Mouse (Mus musculus) CH12.LX (cell line): Measurements from ENCODE around the gene March4. TPM values are rescaled to one million over a fixed set of nuclear protein-coding genes. Genes with fewer than 3 reads are reported as not detected.

Experiments used
- DNase-seq: peaks from one replicate; pipeline ENCODE4 v3.0.0-alpha.2; 2013; ENCODE audit errors: extremely low read depth
- H3K27ac ChIP-seq: 2 replicates; pipeline ENCODE4 v1.5.1; 2012; ENCODE audit warnings: low read depth, mild to moderate bottlenecking, control low read depth, moderate library complexity; ENCODE audit not compliant: insufficient read depth
- H3K27me3 ChIP-seq: replicated peaks from 2 replicates; pipeline ENCODE3; 2012; ENCODE audit warnings: inconsistent platforms
- H3K36me3 ChIP-seq, 2 experiments: replicated peaks in 1 of 2; 2 replicates each; pipeline versions ENCODE3 to v1.6.1; 2012; ENCODE audit warnings: inconsistent platforms in 1 of 2, low read length in 1 of 2, mild to moderate bottlenecking in 1 of 2, mixed read lengths in 1 of 2, moderate library complexity in 1 of 2; ENCODE audit not compliant: control insufficient read depth in 1 of 2, insufficient read depth in 1 of 2
- H3K4me1 ChIP-seq, 2 experiments: 2 replicates each; pipeline ENCODE4 v1.6.1; 2012; ENCODE audit warnings: inconsistent platforms in 1 of 2, moderate library complexity in 1 of 2; ENCODE audit not compliant: insufficient read depth in 2 of 2, control insufficient read depth in 1 of 2
- H3K4me2 ChIP-seq: 2 replicates; pipeline ENCODE4 v1.6.1; 2012; ENCODE audit warnings: low read depth, mild to moderate bottlenecking, control low read depth; ENCODE audit not compliant: poor library complexity, insufficient read depth, severe bottlenecking
- H3K4me3 ChIP-seq, 3 experiments: fragments of 150-350 bp in 1 of 3; sonication (generic) in 1 of 3; replicated peaks in 1 of 3; 2 replicates each; pipeline versions ENCODE3 to v1.5.1; 2011 to 2012; ENCODE audit warnings: low read depth in 2 of 3, low read length in 2 of 3, mild to moderate bottlenecking in 2 of 3, moderate library complexity in 2 of 3, control low read depth in 1 of 3, improper control_type of control experiment in 1 of 3, inconsistent platforms in 1 of 3, mixed read lengths in 1 of 3; ENCODE audit not compliant: poor library complexity in 1 of 3
- H3K79me2 ChIP-seq: replicated peaks from 2 replicates; pipeline ENCODE4 v1.6.1; 2012; ENCODE audit warnings: mild to moderate bottlenecking, moderate library complexity; ENCODE audit not compliant: control insufficient read depth, poor library complexity, insufficient read depth, severe bottlenecking; ENCODE audit errors: extremely low read depth
- H3K9ac ChIP-seq: 2 replicates; pipeline ENCODE4 v1.6.1; 2012; ENCODE audit warnings: low read depth, mild to moderate bottlenecking, control low read depth, moderate library complexity; ENCODE audit not compliant: insufficient read depth
- H3K9me3 ChIP-seq: replicated peaks from 2 replicates; pipeline ENCODE3; 2012; ENCODE audit warnings: low read length, inconsistent platforms, mixed read lengths
- BHLHE40 ChIP-seq: IDR thresholded peaks from 2 replicates; pipeline ENCODE4 v1.6.1; 2011; ENCODE audit warnings: mild to moderate bottlenecking, low read depth, low read length, improper control_type of control experiment
- CTCF ChIP-seq, 2 experiments: IDR thresholded peaks in 1 of 2; conservative IDR thresholded peaks in 1 of 2; 2 replicates each; pipeline ENCODE4 v1.5.1; 2011 to 2012; ENCODE audit warnings: low read depth in 2 of 2, low read length in 2 of 2, improper control_type of control experiment in 1 of 2, inconsistent platforms in 1 of 2, mild to moderate bottlenecking in 1 of 2, moderate library complexity in 1 of 2
- E2F4 ChIP-seq: IDR thresholded peaks from 2 replicates; pipeline ENCODE4 v1.6.1; 2011; ENCODE audit warnings: low read depth, low read length, improper control_type of control experiment; ENCODE audit not compliant: insufficient replicate concordance
- ELF1 ChIP-seq: IDR thresholded peaks from 2 replicates; pipeline ENCODE4 v1.6.1; 2014; ENCODE audit warnings: low read depth, mild to moderate bottlenecking, inconsistent platforms, low read length, improper control_type of control experiment
- JUND ChIP-seq: conservative IDR thresholded peaks from 2 replicates; pipeline ENCODE4 v1.6.1; 2011; ENCODE audit warnings: low read depth, low read length, improper control_type of control experiment
- MAFK ChIP-seq: IDR thresholded peaks from 2 replicates; pipeline ENCODE4 v1.6.1; 2011; ENCODE audit warnings: low read length, improper control_type of control experiment; ENCODE audit not compliant: insufficient replicate concordance
- MAX ChIP-seq: IDR thresholded peaks from 2 replicates; pipeline ENCODE4 v1.6.1; 2011; ENCODE audit warnings: low read length, improper control_type of control experiment
- MAZ ChIP-seq: IDR thresholded peaks from 2 replicates; pipeline ENCODE4 v1.6.1; 2012; ENCODE audit warnings: low read depth, mild to moderate bottlenecking, inconsistent platforms, low read length, improper control_type of control experiment, moderate library complexity
- MYC ChIP-seq: IDR thresholded peaks from 2 replicates; pipeline ENCODE4 v1.6.1; 2011; ENCODE audit warnings: low read depth, mild to moderate bottlenecking, improper control_type of control experiment, low read length
- NRF1 ChIP-seq: IDR thresholded peaks from 2 replicates; pipeline ENCODE4 v1.6.1; 2014; ENCODE audit warnings: low read depth, mild to moderate bottlenecking, inconsistent platforms, low read length, improper control_type of control experiment, moderate library complexity
- PAX5 ChIP-seq: IDR thresholded peaks from 2 replicates; pipeline ENCODE4 v1.6.1; 2012; ENCODE audit warnings: low read length, inconsistent platforms, mixed read lengths
- POLR2AphosphoS2 ChIP-seq: IDR thresholded peaks from 2 replicates; pipeline ENCODE4 v1.6.1; 2011; ENCODE audit warnings: low read depth, low read length, improper control_type of control experiment
- RCOR1 ChIP-seq: conservative IDR thresholded peaks from 2 replicates; pipeline ENCODE4 v1.6.1; 2012; ENCODE audit warnings: low read depth, mild to moderate bottlenecking, inconsistent platforms, low read length, improper control_type of control experiment
- SMC3 ChIP-seq: IDR thresholded peaks from 2 replicates; pipeline ENCODE4 v1.6.1; 2011; ENCODE audit warnings: low read depth, low read length, improper control_type of control experiment
- USF2 ChIP-seq: conservative IDR thresholded peaks from 2 replicates; pipeline ENCODE4 v1.6.1; 2011; ENCODE audit warnings: low read depth, low read length, improper control_type of control experiment
- ZMIZ1 ChIP-seq: IDR thresholded peaks from 2 replicates; pipeline ENCODE4 v1.6.1; 2012; ENCODE audit warnings: low read depth, mild to moderate bottlenecking, inconsistent platforms, low read length, improper control_type of control experiment
- ZNF384 ChIP-seq: IDR thresholded peaks from 2 replicates; pipeline ENCODE4 v1.6.1; 2012; ENCODE audit warnings: low read depth, low read length, improper control_type of control experiment, inconsistent platforms
- dilution Hi-C: fragments of 300-500 bp; cut with MboI; formaldehyde crosslinking; loops from 2 replicates; pipeline ENCODE4 v1.14.3; 2020; ENCODE audit warnings: low sequenced_read_pairs; ENCODE audit not compliant: extremely low pct_unique_long_range_greater_than_20kb, extremely low pct_ligation_motif_present
- in situ Hi-C: fragments of 300-500 bp; cut with MboI; formaldehyde crosslinking; loops from 3 replicates; pipeline ENCODE4 v1.14.3; 2019; ENCODE audit warnings: low sequenced_read_pairs, low pct_ligation_motif_present, low pct_unique_long_range_greater_than_20kb, mixed read lengths
- polyA plus RNA-seq: library from polyadenylated mRNA; unstranded; fragments of >175 nt; gene quantifications from 2 replicates; pipeline ENCODE4 v1.2.1, GENCODE M21; 2012; ENCODE audit warnings: low read depth; ENCODE audit not compliant: insufficient read length
- total RNA-seq, 2 experiments: library from RNA; depleted of rRNA; stranded (reverse); fragments of 300-350 nt in 1 of 2; fragments of >200 nt in 1 of 2; gene quantifications; 2 replicates each; pipeline ENCODE4 v1.2.3; 2012 to 2014

The March4 gene
- total and polyA plus RNA-seq, 3 experiments = 0.04 TPM; not detected in 2

- Histone ChIP-seq H3K4me3 (no peak overlapping the region), H3K27me3 (no peaks in the 10 kb centered on the region), H3K4me1 (no peaks in the 10 kb centered on the region)
- TF ChIP-seq NRF1 (no peak), PAX5 (no peak), POLR2AphosphoS2 (no peak), MAFK (no peak), RCOR1 (no peak), MAX (no peak), ZNF384 (no peak), MAZ (no peak), BHLHE40 (no peak), CTCF (conservative IDR thresholded peaks at IDR 0.05 in 1 of 2, IDR thresholded peaks at IDR 0.05 in 1 of 2; ENCODE audit: low read depth in 2 of 2, low read length in 2 of 2) (no peak), USF2 (no peak), JUND (no peak)
- TF ChIP-seq, all 38 proteins: peak for 0
- Histone ChIP-seq H3K9ac (no peak overlapping the region), H3K79me2 (no peaks in the 10 kb centered on the region), H3K9me3 (no peaks in the 10 kb centered on the region), H3K4me2 (no peak overlapping the region), H3K36me3 (no peaks in the 10 kb centered on the region), H3K27ac (no peak overlapping the region)
- dilution Hi-C loops (no loop called here), in situ Hi-C loops (no loop called here)
- no peak for DNase-seq
Measured at GRCm38 (mm10) chr1:72406505-72407079, 130.1 kb downstream of the March4 start.

- in situ Hi-C loops (no loop called here), dilution Hi-C loops (no loop called here)
- Histone ChIP-seq H3K4me3 (no peak overlapping the region), H3K4me2 (no peak overlapping the region), H3K4me1 (peaks cover 0 to 7% of the 10 kb centered on the region in 2 experiments; a peak in 2 of 4 replicates), H3K9ac (no peak overlapping the region), H3K27me3 (no peaks in the 10 kb centered on the region), H3K9me3 (no peaks in the 10 kb centered on the region), H3K79me2 (no peaks in the 10 kb centered on the region), H3K36me3 (peaks cover 0 to 21% of the 10 kb centered on the region in 2 experiments), H3K27ac (no peak overlapping the region)
- DNase-seq = no peak
- TF ChIP-seq ELF1 (no peak), MAFK (no peak), MYC (no peak), E2F4 (no peak), MAZ (no peak), MAX (no peak), ZMIZ1 (no peak), SMC3 (no peak)
Measured at GRCm38 (mm10) chr1:72401331-72402069, 135.2 kb downstream of the March4 start.
